7 mouse cellular contexts compared by ENCODE assay signal in genomic region chr13:23582219-23583056, GRCm38 (mm10). TPM values are rescaled to one million over a fixed set of nuclear protein-coding genes. Genes with fewer than 3 reads are reported as not detected.
A peak's percentile ranks its signal among the peaks of the same experiment; 100 is the strongest.
DNase-seq lines count a peak whose midpoint lies in the region; ATAC-seq and TF ChIP-seq lines count a peak whose summit lies in the region.

No protein-coding gene starts in this region.

- TF ChIP-seq POLR2A in CH12.LX (IDR thresholded peaks at IDR 0.05; ENCODE audit: low read depth, low read length) = no peak; the same call in 1 of the 2 replicates

- H3K27me3 ChIP-seq in CH12.LX (replicated peaks) = no peaks in the 10 kb centered on the region
- no peaks in the 10 kb centered on the region for H3K27me3 ChIP-seq in stomach, embryonic 16.5 days (ENCODE audit: control insufficient read depth, insufficient read depth, low read length)

- dilution Hi-C loops in CH12.LX (cut with MboI; ENCODE audit: extremely low pct_ligation_motif_present, extremely low pct_unique_long_range_greater_than_20kb, low sequenced_read_pairs) = no loop called here

- TF ChIP-seq RAD21 in CH12.LX (IDR thresholded peaks at IDR 0.05; ENCODE audit: low read depth, low read length) = no peak

- TF ChIP-seq CTCF in CH12.LX (conservative IDR thresholded peaks at IDR 0.05 in 1 of 2, IDR thresholded peaks at IDR 0.05 in 1 of 2; ENCODE audit: low read depth in 2 of 2, low read length in 2 of 2) = no peak

- WGBS in stomach, embryonic 16.5 days = 12% methylated on average over 6 of the region's 6 CpGs

- no peaks in the 10 kb centered on the region for H3K9me3 ChIP-seq in CH12.LX (replicated peaks; ENCODE audit: low read length)
- no peaks in the 10 kb centered on the region for H3K9me3 ChIP-seq in stomach, embryonic 16.5 days (replicated peaks; ENCODE audit: control insufficient read depth, low read length)

- H3K9ac ChIP-seq in CH12.LX (ENCODE audit: insufficient read depth, low read depth) = peak overlapping the region; percentile 43
- peak overlapping the region; percentile 70 for H3K9ac ChIP-seq in stomach, embryonic 16.5 days (ENCODE audit: low read length)

- TF ChIP-seq EP300 in CH12.LX (IDR thresholded peaks at IDR 0.05; ENCODE audit: low read length) = no peak

- in situ Hi-C loops in CH12.LX (cut with MboI; ENCODE audit: low pct_ligation_motif_present, low pct_unique_long_range_greater_than_20kb, low sequenced_read_pairs) = no loop called here

- peak overlapping the region; percentile 35 to 65 (median 39) for H3K4me3 ChIP-seq in CH12.LX (replicated peaks in 1 of 3; ENCODE audit: low read depth in 2 of 3, low read length in 2 of 3, poor library complexity in 1 of 3)
- H3K4me3 ChIP-seq in stomach, embryonic 16.5 days (replicated peaks; ENCODE audit: low read length) = peak overlapping the region; percentile 58

- peaks cover 3 to 38% of the 10 kb centered on the region in 2 experiments for H3K4me1 ChIP-seq in CH12.LX (ENCODE audit: control insufficient read depth in 1 of 2, insufficient read depth in 2 of 2)
- H3K4me1 ChIP-seq in stomach, embryonic 16.5 days (ENCODE audit: control insufficient read depth, insufficient read depth, low read length) = peaks cover 32% of the 10 kb centered on the region

- ATAC-seq in erythroid progenitor cell, adult 5-6 weeks (replicated peaks; ENCODE audit: low FRiP score, poor library complexity, severe bottlenecking) = peak; percentile 15
- ATAC-seq in stomach, embryonic 16.5 days (ENCODE audit: insufficient read depth, low FRiP score) = no peak

- no peaks in the 10 kb centered on the region for H3K79me2 ChIP-seq in CH12.LX (replicated peaks; ENCODE audit: control insufficient read depth, extremely low read depth, insufficient read depth, poor library complexity, severe bottlenecking)

- peak overlapping the region; percentile 92 for H3K27ac ChIP-seq in CH12.LX (ENCODE audit: insufficient read depth, low read depth)
- H3K27ac ChIP-seq in stomach, embryonic 16.5 days (ENCODE audit: low read length) = peak overlapping the region; percentile 86

- peak overlapping the region; percentile 78 for H3K4me2 ChIP-seq in CH12.LX (ENCODE audit: insufficient read depth, low read depth, poor library complexity, severe bottlenecking)
- H3K4me2 ChIP-seq in stomach, embryonic 16.5 days (ENCODE audit: low read depth, low read length) = peak overlapping the region; percentile 83

- no peaks in the 10 kb centered on the region for H3K36me3 ChIP-seq in CH12.LX (replicated peaks in 1 of 2; ENCODE audit: control insufficient read depth in 1 of 2, insufficient read depth in 1 of 2, low read length in 1 of 2)
- no peaks in the 10 kb centered on the region for H3K36me3 ChIP-seq in stomach, embryonic 16.5 days (ENCODE audit: control insufficient read depth, insufficient read depth, low read length)

- peak; percentile 82 for DNase-seq in 416B (ENCODE audit: low read depth)
- DNase-seq in CH12.LX (ENCODE audit: extremely low read depth) = peak; percentile 59
- DNase-seq in liver = peak; percentile 25
- DNase-seq in right cerebral cortex, adult 2 months (ENCODE audit: low spot score in 2 of 2) = no peak
- no peak for DNase-seq in adrenal gland, postnatal 4 days (ENCODE audit: low spot score in 2 of 2)

TF ChIP-seq in CH12.LX, 34 proteins besides CTCF, POLR2A, EP300 and RAD21 (continues in another document):
- TF ChIP-seq TBP (conservative IDR thresholded peaks at IDR 0.05; ENCODE audit: low read depth, low read length) (no peak), MAX (IDR thresholded peaks at IDR 0.05; ENCODE audit: low read length) (no peak; the same call in 1 of the 2 replicates), SIN3A (IDR thresholded peaks at IDR 0.05; ENCODE audit: low read length) (peak; percentile 18; the same call in 1 of the 2 replicates), JUN (IDR thresholded peaks at IDR 0.05; ENCODE audit: insufficient read depth, low read depth, low read length) (peak; percentile 21; the same call in 1 of the 2 replicates), IRF4 (IDR thresholded peaks at IDR 0.05; ENCODE audit: low read depth, low read length) (no peak; the same call in 1 of the 2 replicates), SMC3 (IDR thresholded peaks at IDR 0.05; ENCODE audit: low read depth, low read length) (no peak), MXI1 (IDR thresholded peaks at IDR 0.05; ENCODE audit: low read depth, low read length) (peak; percentile 38; the same call in 1 of the 2 replicates), CHD2 (IDR thresholded peaks at IDR 0.05; ENCODE audit: low read length) (peak; percentile 79), HCFC1 (IDR thresholded peaks at IDR 0.05; ENCODE audit: low read depth, low read length) (peak; percentile 28; the same call in 1 of the 2 replicates), JUND (conservative IDR thresholded peaks at IDR 0.05; ENCODE audit: low read depth, low read length) (0 out of 2 replicates have a peak, but pooled peaks have one; percentile 5), ZMIZ1 (IDR thresholded peaks at IDR 0.05; ENCODE audit: low read depth, low read length) (no peak; the same call in 1 of the 2 replicates), RCOR1 (conservative IDR thresholded peaks at IDR 0.05; ENCODE audit: low read depth, low read length) (peak; percentile 40; the same call in 1 of the 2 replicates), GABPA (IDR thresholded peaks at IDR 0.05; ENCODE audit: insufficient replicate concordance, low read depth, low read length) (no peak), USF2 (conservative IDR thresholded peaks at IDR 0.05; ENCODE audit: low read depth, low read length) (no peak), CHD1 (IDR thresholded peaks at IDR 0.05; ENCODE audit: low read depth, low read length) (peak; percentile 34; the same call in 1 of the 2 replicates), E2F4 (IDR thresholded peaks at IDR 0.05; ENCODE audit: insufficient replicate concordance, low read depth, low read length) (no peak), NELFE (IDR thresholded peaks at IDR 0.05; ENCODE audit: low read depth, low read length) (no peak; the same call in 1 of the 2 replicates), PAX5 (IDR thresholded peaks at IDR 0.05; ENCODE audit: low read length) (no peak), MAFK (IDR thresholded peaks at IDR 0.05; ENCODE audit: insufficient replicate concordance, low read length) (0 out of 2 replicates have a peak, but pooled peaks have one; percentile 49), ELF1 (IDR thresholded peaks at IDR 0.05; ENCODE audit: low read depth, low read length) (peak; percentile 15; the same call in 1 of the 2 replicates), ETS1 (conservative IDR thresholded peaks at IDR 0.05; ENCODE audit: low read depth, low read length) (no peak), ZNF384 (IDR thresholded peaks at IDR 0.05; ENCODE audit: low read depth, low read length) (peak; percentile 84), BHLHE40 (IDR thresholded peaks at IDR 0.05; ENCODE audit: low read depth, low read length) (0 out of 2 replicates have a peak, but pooled peaks have one; percentile 4), UBTF (IDR thresholded peaks at IDR 0.05; ENCODE audit: low read depth, low read length) (no peak), USF1 (IDR thresholded peaks at IDR 0.05; ENCODE audit: low read depth, low read length) (no peak)

RNA-seq across cellular contexts. Expression of gene Hist1h4d, which starts 1.0 kb away (rescaled TPM):
- 1,558 and 1,831 TPM in 2 replicates for total RNA-seq in CH12.LX (2012; rRNA removed)
- 13.8 and 27.7 TPM in 2 replicates for total RNA-seq in CH12.LX (2014; rRNA removed)
- polyA plus RNA-seq in CH12.LX (2012; ENCODE audit: insufficient read length, low read depth) = 2.4 and 6.7 TPM in 2 replicates
- 1,614 and 1,995 TPM in 2 replicates for total RNA-seq in erythroid progenitor cell, adult 5-6 weeks (2015; ENCODE audit: low replicate concordance)
- 2,133 and 2,242 TPM in 2 replicates for total RNA-seq in erythroid progenitor cell, adult 5-6 weeks (2017; ENCODE audit: low replicate concordance)
- 60.7 and 86.3 TPM in 2 replicates for polyA plus RNA-seq in stomach, embryonic 16.5 days (2015; fragmentation: Nextera tagmentation; extraction: Ambion mirVana)
- total RNA-seq in adrenal gland, postnatal 4 days (2021) = 100 to 1,000 TPM; 413 to 478 TPM

RNA-seq across cellular contexts. Expression of gene Hist1h3d, which starts 6.9 kb away (rescaled TPM):
- 164 and 182 TPM in 2 replicates for total RNA-seq in CH12.LX (2012; rRNA removed)
- 10.3 and 13.5 TPM in 2 replicates for total RNA-seq in CH12.LX (2014; rRNA removed)
- polyA plus RNA-seq in CH12.LX (2012; ENCODE audit: insufficient read length, low read depth) = 0.65 and 0.94 TPM in 2 replicates
- total RNA-seq in erythroid progenitor cell, adult 5-6 weeks (2015; ENCODE audit: low replicate concordance) = 379 and 393 TPM in 2 replicates
- total RNA-seq in erythroid progenitor cell, adult 5-6 weeks (2017; ENCODE audit: low replicate concordance) = 236 and 363 TPM in 2 replicates
- polyA plus RNA-seq in stomach, embryonic 16.5 days (2015; fragmentation: Nextera tagmentation; extraction: Ambion mirVana) = 6.3 and 6.5 TPM in 2 replicates
- total RNA-seq in adrenal gland, postnatal 4 days (2021) = 10 to 100 TPM; 64.3 to 80.4 TPM

RNA-seq across cellular contexts. Expression of gene Hist1h2ad, which starts 8.3 kb away (rescaled TPM):
- 744 and 796 TPM in 2 replicates for total RNA-seq in CH12.LX (2012; rRNA removed)
- 9.1 and 13.2 TPM in 2 replicates for total RNA-seq in CH12.LX (2014; rRNA removed)
- polyA plus RNA-seq in CH12.LX (2012; ENCODE audit: insufficient read length, low read depth) = 0.53 TPM in 1 of 2 replicates, not detected in the other
- total RNA-seq in erythroid progenitor cell, adult 5-6 weeks (2015; ENCODE audit: low replicate concordance) = 9.0 and 15.1 TPM in 2 replicates
- total RNA-seq in erythroid progenitor cell, adult 5-6 weeks (2017; ENCODE audit: low replicate concordance) = 2,771 and 6,356 TPM in 2 replicates
- 2.5 TPM in 2 replicates for polyA plus RNA-seq in stomach, embryonic 16.5 days (2015; fragmentation: Nextera tagmentation; extraction: Ambion mirVana)
- 10 to 100 TPM; 63.5 to 64.6 TPM for total RNA-seq in adrenal gland, postnatal 4 days (2021)

RNA-seq across cellular contexts. Expression of gene Hist1h2bf, which starts 8.4 kb away (rescaled TPM):
- total RNA-seq in CH12.LX (2012; rRNA removed) = 1,243 and 1,273 TPM in 2 replicates
- 28.3 and 50.8 TPM in 2 replicates for total RNA-seq in CH12.LX (2014; rRNA removed)
- 1.7 TPM in 1 of 2 replicates, not detected in the other for polyA plus RNA-seq in CH12.LX (2012; ENCODE audit: insufficient read length, low read depth)
- 1,210 and 1,460 TPM in 2 replicates for total RNA-seq in erythroid progenitor cell, adult 5-6 weeks (2015; ENCODE audit: low replicate concordance)
- total RNA-seq in erythroid progenitor cell, adult 5-6 weeks (2017; ENCODE audit: low replicate concordance) = 1,557 and 1,840 TPM in 2 replicates
- 1.7 and 3.0 TPM in 2 replicates for polyA plus RNA-seq in stomach, embryonic 16.5 days (2015; fragmentation: Nextera tagmentation; extraction: Ambion mirVana)
- 100 to 1,000 TPM; 297 to 360 TPM for total RNA-seq in adrenal gland, postnatal 4 days (2021)

RNA-seq across cellular contexts. Expression of gene Hist1h2bg, which starts 11.2 kb away (rescaled TPM):
- total RNA-seq in CH12.LX (2012; rRNA removed) = 2,765 and 3,252 TPM in 2 replicates
- total RNA-seq in CH12.LX (2014; rRNA removed) = 118 and 136 TPM in 2 replicates
- polyA plus RNA-seq in CH12.LX (2012; ENCODE audit: insufficient read length, low read depth) = 9.1 and 9.4 TPM in 2 replicates
- total RNA-seq in erythroid progenitor cell, adult 5-6 weeks (2015; ENCODE audit: low replicate concordance) = 851 and 976 TPM in 2 replicates
- total RNA-seq in erythroid progenitor cell, adult 5-6 weeks (2017; ENCODE audit: low replicate concordance) = 2,677 and 3,057 TPM in 2 replicates
- polyA plus RNA-seq in stomach, embryonic 16.5 days (2015; fragmentation: Nextera tagmentation; extraction: Ambion mirVana) = 16.8 and 17.5 TPM in 2 replicates
- total RNA-seq in adrenal gland, postnatal 4 days (2021) = 100 to 1,000 TPM; 627 to 705 TPM

Comparison
In these comparisons a context has a peak if more than half of its experiments do, and no peak if none do; other contexts are left out.
1. DNase-seq: peak in 416B (single experiment), CH12.LX (single experiment) and liver (single experiment); none in right cerebral cortex, adult 2 months (0 of 2) and adrenal gland, postnatal 4 days (0 of 2).